ENCODE assay signal across 9 mouse cellular contexts in genomic region chr1:74034736-74035135, GRCm38 (mm10).
DNase-seq lines count a peak whose midpoint lies in the region; ATAC-seq and TF ChIP-seq lines count a peak whose summit lies in the region.
"Had no signal": no experiment of that assay in that cellular context is flagged by ENCODE, and none has a peak within 500 bp of the region (broad histone marks: within the 10 kb centered on the region; RNA-seq: fewer than 3 reads in every experiment).

No protein-coding gene starts in this region.

- peak overlapping the region; percentile 82 for H3K4me3 ChIP-seq in embryonic fibroblast, embryonic 13.5 days (ENCODE audit: insufficient read depth, low read length)
- H3K4me3 ChIP-seq in forebrain, postnatal 0 days (ENCODE audit: low read depth, low read length): no peak overlapping the region

- ATAC-seq in forebrain, postnatal 0 days: no peak
- ATAC-seq: Patski had no signal

- peak; percentile 51 to 56 for DNase-seq in adrenal gland, postnatal 36 days
- peak; percentile 76 for DNase-seq in kidney, adult 11 months
- DNase-seq in lung, postnatal 10 days: peak; percentile 80
- no peak for DNase-seq in forebrain, postnatal 0 days
- no peak for DNase-seq in thymus, postnatal 0 days (ENCODE audit: low spot score)
- DNase-seq in gastrocnemius, adult 8-10 months (ENCODE audit: low spot score in 2 of 2): no peak
- DNase-seq: gastrocnemius, postnatal 36 days had no signal

- no peak for TF ChIP-seq POLR2A in embryonic fibroblast, embryonic 13.5 days (IDR thresholded peaks at IDR 0.05; ENCODE audit: low read depth, low read length)

- H3K4me2 ChIP-seq in forebrain, postnatal 0 days (ENCODE audit: low read depth): no peak overlapping the region

- H3K9me3 ChIP-seq in forebrain, postnatal 0 days (ENCODE audit: low read length): no peaks in the 10 kb centered on the region

- H3K27ac ChIP-seq in embryonic fibroblast, embryonic 13.5 days (ENCODE audit: insufficient read depth, low read length): peak overlapping the region; percentile 49; the same call in 1 of the 2 replicates
- no peak overlapping the region for H3K27ac ChIP-seq in forebrain, postnatal 0 days (ENCODE audit: low read depth, low read length)

- H3K36me3 ChIP-seq in forebrain, postnatal 0 days (ENCODE audit: insufficient read depth): no peaks in the 10 kb centered on the region

- 77% methylated on average over 2 of the region's 2 CpGs for WGBS in forebrain, postnatal 0 days

- H3K27me3 ChIP-seq in forebrain, postnatal 0 days (ENCODE audit: insufficient read depth, low read length): peaks cover 5% of the 10 kb centered on the region; the same call in 1 of the 2 replicates
- H3K27me3 ChIP-seq: Patski had no signal

- no peak for TF ChIP-seq CTCF in embryonic fibroblast, embryonic 13.5 days (IDR thresholded peaks at IDR 0.05; ENCODE audit: borderline replicate concordance, insufficient read depth, low read length)
- TF ChIP-seq CTCF in forebrain, postnatal 0 days (IDR thresholded peaks at IDR 0.05; ENCODE audit: low read depth): no peak

- H3K9ac ChIP-seq in forebrain, postnatal 0 days: no peak overlapping the region

- peaks cover 26% of the 10 kb centered on the region for H3K4me1 ChIP-seq in embryonic fibroblast, embryonic 13.5 days (ENCODE audit: control insufficient read depth, insufficient read depth, low read length)
- H3K4me1 ChIP-seq in forebrain, postnatal 0 days (ENCODE audit: insufficient read depth): no peaks in the 10 kb centered on the region

Comparison
In these comparisons a context has a peak if more than half of its experiments do, and no peak if none do; other contexts are left out.
1. DNase-seq: peak in adrenal gland, postnatal 36 days (2 of 2), kidney, adult 11 months (single experiment) and lung, postnatal 10 days (single experiment); none in forebrain, postnatal 0 days (single experiment), thymus, postnatal 0 days (single experiment) and gastrocnemius, adult 8-10 months (0 of 2).